Mouse (Mus musculus): ENCODE measurements at regions not wholly inside any gene's neighbourhood (a gene's known extent, or its start where the extent isn't known, plus 50 kb on each side); places are given as distances from the start of the nearest gene placed in this dataset.

DNA sequence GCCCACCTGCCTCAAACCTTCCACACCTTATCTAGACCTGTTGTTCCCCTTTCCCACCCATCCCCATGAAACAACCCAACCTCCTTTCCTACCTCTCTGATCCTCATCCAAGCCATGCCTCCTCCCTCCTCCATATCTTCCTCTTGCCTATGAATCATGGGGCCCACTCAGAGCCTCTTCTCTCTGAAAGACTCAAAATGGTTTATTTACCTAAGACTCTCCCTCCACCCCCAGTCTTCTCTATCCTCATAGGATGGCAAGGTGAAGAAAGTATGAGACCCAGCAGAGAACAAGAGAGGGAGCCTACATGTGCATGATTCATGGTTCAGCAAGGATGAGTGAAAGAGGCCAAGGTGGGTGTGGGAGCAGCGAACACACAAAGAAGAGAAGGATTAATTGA, 118.5 kb upstream of the Gm26657 start:
- 86% methylated on average over 1 of the region's 1 CpGs for WGBS
- no peak for DNase-seq (ENCODE audit: low read depth, low spot score)

DNA sequence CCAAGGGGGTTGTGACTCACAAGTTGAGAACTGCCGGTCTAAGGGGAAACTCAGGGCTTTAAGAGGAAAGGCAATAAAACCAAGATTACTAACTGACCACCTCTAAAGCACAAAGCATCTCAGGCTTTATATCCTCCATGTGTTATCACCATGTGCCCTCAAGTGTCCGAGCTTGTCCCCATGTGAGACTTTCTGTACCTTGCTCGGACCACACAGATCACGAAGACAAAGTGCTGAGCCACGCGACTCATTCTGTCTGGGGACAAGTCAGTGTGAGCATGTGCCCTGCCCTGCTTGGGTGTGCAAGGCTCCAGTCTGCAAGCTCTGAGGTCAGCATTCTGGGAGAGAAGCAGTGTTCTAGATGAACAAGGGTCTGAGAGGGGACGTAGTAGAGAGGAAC, 119.2 kb upstream of the Gm26657 start:
- 74% methylated on average over 7 of the region's 7 CpGs for WGBS
- no peak for DNase-seq (ENCODE audit: low read depth, low spot score)

DNA sequence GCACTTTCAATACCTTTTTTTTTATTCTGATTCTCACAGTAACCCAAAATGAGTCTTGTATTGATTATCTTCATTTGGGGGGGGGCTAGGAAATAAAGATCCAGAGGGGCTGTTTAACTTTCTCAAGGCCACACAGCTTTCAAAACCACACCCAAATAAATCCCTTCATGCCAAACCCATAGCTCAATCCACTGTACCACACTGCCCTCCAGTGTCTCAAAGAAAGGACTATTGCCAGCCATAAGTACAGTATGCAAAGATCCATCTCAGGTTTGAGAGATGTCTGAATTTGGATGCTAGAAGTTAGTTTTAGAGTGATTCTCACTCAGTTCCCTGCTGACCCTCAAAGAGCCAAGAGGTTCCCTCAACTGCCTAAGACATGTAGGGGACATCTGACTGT, 120.1 kb upstream of the Gm26657 start:
- DNase-seq (ENCODE audit: low read depth, low spot score): no peak

DNA sequence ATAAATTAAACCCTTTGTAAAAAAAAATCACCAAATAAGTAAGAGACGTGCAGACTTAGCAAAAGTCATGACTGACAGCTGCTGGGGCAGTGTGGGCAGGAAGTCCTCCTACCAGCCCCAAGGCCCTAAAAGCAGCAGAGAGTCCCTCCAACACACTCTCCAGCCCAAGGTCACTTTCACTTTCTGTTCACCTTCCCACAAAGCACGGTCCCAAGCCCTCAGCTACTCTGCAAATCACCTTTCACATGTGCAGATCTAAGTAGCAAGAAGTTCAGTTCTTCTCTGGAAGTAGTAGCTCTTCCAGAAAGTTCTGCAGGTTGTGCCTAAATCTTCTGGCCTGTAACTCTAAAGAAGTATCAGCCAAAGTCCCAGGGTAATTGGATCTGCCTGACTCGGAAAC, 120.8 kb upstream of the Gm26657 start:
- no peak for DNase-seq (ENCODE audit: low read depth, low spot score)

DNA sequence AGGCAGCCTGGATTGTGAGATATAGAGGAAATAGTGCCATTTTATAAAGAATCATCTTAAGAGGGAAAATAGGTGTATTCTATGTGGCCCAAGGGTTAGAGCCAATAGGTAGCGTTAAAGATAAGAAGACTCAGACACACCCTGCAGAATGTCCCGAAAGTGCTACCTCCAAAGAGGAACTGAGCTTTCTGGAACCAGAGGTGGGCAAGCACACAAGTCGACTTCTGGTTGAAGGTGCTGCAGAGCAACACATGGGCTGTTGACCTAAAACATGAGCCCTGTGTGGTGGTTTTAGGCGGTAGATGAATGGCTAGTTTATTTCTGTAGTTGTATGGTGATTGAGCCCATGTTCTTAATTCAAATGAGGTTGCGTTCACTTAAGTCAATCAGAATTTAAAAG, 121.4 kb upstream of the Gm26657 start:
- WGBS: 81% methylated on average over 5 of the region's 5 CpGs
- DNase-seq (ENCODE audit: low read depth, low spot score): no peak

More for the DNA sequence above, 120.8 kb upstream of the Gm26657 start:
- WGBS: 36% methylated on average over 3 of the region's 3 CpGs

DNA sequence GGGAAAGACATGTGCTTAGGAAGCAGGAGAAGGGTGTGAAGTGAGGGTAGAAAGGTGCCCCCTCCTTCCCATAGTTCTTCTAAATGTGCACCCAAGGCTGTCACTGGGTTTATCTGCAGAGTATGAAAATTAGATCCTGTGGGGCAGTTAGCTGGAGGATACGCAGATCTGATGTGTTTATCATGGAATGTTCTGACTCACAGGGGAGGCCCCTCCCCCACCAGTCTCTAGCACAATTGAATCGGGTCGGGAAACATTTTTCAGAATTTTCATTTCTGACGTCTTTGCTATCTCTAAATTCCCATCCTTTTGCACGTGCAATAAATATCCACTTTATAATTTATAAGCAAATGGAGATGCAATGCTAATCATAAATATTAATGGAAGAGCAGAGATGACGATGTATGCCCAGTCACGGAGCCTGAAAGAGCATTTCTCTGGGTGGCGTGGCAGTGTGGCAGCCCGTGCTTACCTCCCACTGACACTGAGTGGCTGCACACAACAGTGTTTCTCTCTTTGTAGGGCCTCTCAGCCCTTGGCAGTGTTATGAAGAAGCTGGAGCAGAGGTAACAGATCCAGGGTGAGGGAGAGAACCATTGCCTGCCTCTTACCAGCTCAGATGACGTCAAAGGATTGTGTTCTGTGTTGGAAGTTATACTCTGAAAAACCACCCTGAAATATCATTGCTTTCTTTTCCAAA, 122.1 kb upstream of the Gm26657 start:
- no peak for DNase-seq (ENCODE audit: low read depth, low spot score)
- 81% methylated on average over 10 of the region's 10 CpGs for WGBS

DNA sequence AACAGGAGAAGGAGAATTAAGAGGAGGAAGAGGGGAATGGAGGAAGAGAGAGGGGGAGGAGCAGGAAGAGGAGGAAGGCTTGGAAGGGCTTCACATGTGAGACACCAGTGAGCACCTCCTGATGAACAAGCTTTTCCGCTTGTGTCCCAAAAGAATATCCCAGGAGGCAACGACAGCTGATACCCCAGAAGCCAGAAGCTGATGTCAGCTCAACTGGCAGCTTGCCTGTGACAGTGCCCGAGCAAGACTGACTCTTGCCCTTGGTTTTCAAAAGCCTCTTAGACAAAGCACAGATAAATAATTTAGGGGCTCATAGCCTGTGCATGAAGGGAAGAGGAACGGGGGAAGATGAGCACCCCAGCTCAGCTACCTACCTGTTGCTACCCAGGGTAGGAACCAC, 127.5 kb upstream of the Gm26657 start:
- WGBS: 59% methylated on average over 4 of the region's 4 CpGs

DNA sequence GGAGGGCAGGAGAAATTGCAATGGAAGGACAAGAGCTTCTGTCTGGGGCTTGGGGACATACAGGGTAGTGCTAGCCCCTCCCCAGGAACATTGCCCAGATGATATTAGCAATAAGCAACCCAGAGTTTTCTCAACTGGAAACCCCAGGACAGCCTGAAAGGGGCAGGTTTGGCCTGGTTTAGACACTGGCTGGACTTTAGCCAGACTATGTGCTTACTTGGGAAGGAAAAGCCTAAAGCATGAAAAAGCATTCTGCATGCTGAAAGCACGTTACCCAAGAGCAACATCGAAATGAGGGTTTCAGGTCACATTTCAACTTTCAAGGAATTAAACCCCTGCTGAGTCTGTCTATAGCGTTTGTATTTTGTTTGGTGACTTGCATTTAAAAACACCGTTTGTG, 128.1 kb upstream of the Gm26657 start:
- no peak for DNase-seq (ENCODE audit: low read depth, low spot score)
- 50% methylated on average over 4 of the region's 4 CpGs for WGBS

More for the DNA sequence above, 127.5 kb upstream of the Gm26657 start:
- DNase-seq (ENCODE audit: low read depth, low spot score): no peak

DNA sequence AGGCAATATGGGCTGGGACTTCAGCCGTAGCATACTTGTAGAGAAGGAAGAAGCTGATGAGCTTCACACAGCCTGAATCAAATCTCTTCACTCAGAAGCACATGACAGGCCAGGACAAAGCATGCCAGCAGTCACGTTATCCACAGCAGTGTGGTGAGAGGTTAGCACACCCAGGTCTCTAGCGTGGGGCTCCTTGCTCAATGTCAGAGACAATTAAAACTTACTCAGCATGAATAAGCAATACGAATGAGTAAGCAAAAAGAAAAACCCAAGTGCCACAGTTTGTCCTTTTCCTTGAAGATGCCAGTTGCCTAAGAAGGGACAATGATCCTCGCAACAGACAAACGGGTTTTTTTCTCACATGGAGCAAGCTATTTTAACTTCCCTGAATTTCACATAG, 129.6 kb upstream of the Gm26657 start:
- 84% methylated on average over 6 of the region's 6 CpGs for WGBS
- DNase-seq (ENCODE audit: low read depth, low spot score): no peak

DNA sequence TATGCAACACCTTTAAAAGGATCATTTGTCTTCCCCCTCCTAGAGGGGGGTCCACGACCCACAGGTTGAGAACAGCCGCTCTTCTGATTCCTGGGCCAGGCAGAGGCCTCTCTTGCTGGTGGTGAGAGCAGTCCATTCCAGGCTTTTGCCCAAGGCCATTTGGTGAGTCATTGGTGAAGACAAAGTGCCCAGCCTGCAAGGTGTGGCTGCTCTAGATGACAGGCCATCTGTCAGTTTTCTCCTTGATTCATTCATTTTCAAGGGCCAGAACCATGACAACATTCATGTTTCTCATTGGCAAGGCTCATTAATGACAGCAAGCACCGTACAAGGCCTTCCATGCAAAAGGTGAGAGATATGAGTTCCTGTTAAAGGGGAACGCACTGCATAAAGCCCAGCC, 131.2 kb upstream of the Gm26657 start:
- DNase-seq (ENCODE audit: low read depth, low spot score): peak; percentile 45
- WGBS: 45% methylated on average over 4 of the region's 4 CpGs

DNA sequence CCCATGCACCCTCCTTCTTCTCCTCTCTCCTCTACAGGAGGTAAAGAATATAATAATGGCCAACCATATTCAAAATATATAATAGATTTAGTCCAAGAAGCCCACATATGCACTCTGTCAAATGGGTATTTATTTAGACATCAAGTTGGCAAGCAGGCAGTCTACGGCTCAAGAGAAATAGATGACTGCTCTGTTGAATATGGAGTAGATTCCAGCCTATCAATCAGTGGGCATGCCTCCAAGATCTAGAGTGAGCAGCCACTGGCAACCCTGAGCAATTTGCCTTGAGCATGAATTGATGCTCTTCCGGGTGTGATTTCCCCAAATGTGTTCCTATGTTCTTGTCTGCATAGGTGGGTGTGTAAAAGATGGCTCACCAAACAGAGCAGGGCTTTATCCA, 141.5 kb upstream of the Gm26657 start:
- 74% methylated on average over 2 of the region's 2 CpGs for WGBS

DNA sequence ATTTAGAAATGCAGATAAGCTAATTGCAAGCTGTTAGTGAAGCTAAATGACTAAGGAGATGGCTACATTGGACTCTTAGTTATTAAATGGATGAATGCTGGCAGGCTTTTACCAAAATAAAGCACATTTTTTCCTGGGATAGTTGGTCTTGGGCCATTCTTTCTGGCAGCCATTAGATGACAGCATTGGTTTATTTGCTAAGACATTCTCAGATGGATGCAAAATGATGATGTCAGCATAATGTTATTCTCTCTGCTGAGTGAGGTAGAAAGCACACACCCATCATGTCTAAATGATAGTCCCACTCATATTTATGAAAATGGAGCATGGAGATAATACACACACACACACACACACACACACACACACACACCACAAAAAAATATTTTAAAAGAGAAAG, 141.9 kb upstream of the Gm26657 start:
- no peak for DNase-seq (ENCODE audit: low read depth, low spot score)

More for the DNA sequence above, 141.5 kb upstream of the Gm26657 start:
- DNase-seq (ENCODE audit: low read depth, low spot score): no peak

DNA sequence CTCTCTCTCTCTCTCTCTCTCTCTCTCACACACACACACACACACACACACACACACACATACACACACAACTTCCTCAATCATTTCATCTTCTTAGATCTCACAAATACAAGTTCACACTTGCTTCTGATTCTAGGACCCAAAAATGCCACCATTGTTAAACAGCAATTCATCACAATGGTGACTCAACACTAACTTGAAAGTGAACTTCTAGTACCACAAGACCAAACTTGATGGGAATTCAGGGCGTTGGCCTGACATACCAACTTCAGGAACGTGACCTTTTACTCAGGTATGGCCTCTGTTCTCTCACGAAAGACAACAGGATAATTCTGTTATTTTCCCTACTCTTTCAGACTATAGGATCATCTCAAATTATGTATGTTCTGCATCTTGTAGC, 157.5 kb upstream of the Gm26657 start:
- DNase-seq (ENCODE audit: low read depth, low spot score): no peak
- 67% methylated on average over 3 of the region's 3 CpGs for WGBS

DNA sequence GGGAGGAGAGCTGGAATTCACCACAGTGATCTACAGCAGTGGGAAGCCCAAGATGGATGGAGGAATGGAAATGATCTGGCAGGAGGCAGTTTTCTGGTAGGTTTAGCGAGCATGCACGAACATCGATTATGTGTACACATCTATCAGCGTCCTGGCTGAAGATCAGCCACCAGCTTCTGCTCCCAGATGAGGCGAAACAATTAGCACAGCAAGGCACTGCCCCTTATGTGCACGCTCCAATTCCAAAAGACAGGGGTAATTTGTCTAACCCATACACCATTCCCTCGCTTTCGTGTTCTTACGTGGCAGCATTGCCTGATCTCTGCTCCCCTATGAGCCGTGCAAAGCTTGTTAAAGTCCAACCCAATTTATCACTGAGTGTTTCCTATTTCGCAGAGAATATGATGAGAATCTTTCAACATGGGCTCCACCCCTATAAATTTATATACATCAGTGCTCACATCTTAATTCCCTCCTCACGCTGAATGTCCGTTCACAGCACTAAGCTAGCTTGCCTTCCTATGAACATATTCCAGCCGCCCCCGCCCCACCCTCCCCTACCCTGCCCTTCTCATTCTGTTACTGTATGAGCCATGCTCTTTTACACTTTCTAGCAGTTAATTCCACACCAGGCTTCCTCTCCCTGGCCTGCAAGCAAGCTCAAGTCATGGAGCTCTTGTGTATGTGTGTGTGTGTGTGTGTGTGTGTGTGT, 162.9 kb upstream of the Gm26657 start:
- DNase-seq (ENCODE audit: low read depth, low spot score): no peak
- WGBS: 86% methylated on average over 15 of the region's 15 CpGs

DNA sequence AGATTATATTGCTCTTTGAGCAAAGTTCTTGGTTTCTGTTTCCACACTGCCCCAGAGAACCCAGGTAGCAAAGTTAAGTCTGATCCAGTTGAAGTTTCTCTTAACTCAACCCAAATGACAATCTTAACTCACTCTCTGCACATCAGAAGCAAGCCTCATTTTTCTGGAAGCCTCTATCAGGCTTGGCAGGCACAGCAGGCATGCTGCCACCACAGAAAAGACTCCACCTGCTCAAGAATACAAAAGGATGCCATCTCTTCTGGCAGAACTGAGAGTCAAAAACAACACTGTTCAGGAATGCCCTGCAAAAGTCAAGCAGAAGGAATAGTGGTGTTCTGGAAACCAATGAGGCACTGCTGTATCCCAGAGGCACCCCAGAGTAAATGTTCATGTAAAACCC, 187.7 kb upstream of the Gm26657 start:
- peak; percentile 1 for DNase-seq (ENCODE audit: low read depth, low spot score)

DNA sequence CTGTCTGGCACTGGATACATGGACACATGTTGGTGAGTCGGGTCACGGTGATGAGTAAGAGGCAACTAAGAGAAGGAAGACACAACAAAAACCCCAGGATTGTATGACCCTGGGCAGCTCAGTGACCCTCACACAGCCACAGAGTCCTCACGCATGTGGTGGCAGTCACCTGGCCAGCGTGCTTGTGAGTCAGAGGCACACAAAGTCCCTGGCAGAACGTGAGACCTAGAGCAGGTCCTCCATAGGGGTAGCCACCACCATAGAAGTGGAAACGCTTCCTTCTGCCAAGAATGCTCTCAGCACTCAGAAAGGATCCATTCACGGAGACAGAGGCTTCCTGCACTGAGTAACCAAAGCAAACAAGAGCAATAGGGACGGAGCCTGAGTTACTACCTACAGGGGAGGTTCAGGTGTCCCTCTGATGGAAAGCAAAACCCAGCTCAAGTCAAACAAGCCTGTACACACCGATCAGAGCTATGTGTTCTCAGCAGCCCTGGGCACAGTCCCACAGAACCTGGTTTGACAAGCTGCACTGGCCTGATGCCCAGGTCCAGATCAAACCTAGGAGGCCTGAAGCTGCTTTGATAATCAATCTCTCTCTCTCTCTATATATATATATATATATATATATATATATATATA, 206.4 kb upstream of the Gm26657 start:
- peak; percentile 6 for DNase-seq (ENCODE audit: low read depth, low spot score)

DNA sequence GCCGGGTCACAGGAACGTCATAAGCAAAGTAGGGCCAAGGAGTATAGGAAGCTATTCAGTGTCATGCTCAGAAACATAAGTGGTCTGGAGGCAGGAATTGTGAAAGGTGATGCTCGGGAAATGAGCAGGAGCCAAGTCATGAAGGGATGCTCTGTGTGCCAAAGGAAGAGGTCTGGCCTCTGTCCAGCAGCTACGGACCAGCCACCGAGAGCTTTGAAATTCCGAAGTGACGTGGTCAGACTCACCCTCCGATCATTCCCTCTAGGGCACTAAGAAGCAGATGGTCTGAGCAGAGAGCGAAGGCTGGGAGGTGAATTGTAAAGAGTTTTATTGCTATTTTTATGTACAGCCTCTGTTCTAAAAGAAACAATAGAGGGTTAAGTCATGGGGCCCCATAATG, 206.9 kb upstream of the Gm26657 start:
- DNase-seq (ENCODE audit: low read depth, low spot score): peak; percentile 2
- WGBS: 19% methylated on average over 9 of the region's 9 CpGs

More for the DNA sequence above, 206.4 kb upstream of the Gm26657 start:
- 18% methylated on average over 9 of the region's 9 CpGs for WGBS

DNA sequence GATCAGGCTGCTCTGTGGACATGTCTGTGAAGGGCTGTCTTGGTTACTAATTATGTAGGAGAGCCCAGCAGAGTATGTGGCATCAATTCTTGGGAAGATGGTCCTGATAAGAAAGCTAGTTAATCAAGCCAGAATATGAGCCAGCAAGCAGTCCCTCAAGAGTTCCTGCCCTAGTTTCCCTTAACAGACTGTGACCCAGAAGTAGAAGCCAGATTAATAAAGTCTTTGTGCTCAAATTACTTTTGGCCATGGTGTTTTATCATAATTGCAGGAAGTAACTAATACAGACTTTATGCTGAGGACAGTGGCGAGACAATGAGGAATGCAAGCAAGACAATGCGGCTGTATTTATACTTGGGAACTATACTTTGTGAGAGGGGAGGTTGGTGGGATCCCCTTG, 211.3 kb upstream of the Gm26657 start:
- 85% methylated on average over 2 of the region's 2 CpGs for WGBS
- DNase-seq (ENCODE audit: low read depth, low spot score): no peak

DNA sequence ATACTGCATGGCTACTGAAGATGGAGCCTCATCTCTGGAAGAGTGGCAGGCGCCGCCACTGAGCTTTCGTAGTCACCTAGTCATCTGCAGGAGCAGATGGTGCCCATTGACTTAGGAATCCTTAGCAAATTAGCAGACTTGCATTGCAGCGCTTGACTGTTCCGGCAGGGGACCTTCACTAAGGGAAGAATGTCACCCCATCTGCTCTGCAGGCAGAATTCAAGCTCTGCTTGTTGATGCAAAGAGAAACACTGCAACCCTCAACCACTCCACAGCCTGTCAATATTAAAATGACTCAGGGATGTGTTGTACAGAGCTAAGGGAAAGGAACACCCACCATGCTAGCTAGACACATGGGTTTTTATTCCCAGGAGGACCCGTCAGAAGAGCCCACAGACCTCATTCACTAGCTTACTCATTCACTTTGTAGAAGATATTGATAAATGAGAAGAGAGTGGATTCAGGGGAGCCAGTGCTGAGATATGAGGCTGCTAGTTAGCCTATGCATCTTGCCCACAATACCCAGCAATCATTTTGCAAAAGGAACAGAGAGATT, 215.4 kb upstream of the Gm26657 start:
- no peak for DNase-seq (ENCODE audit: low read depth, low spot score)
- 93% methylated on average over 6 of the region's 6 CpGs for WGBS

DNA sequence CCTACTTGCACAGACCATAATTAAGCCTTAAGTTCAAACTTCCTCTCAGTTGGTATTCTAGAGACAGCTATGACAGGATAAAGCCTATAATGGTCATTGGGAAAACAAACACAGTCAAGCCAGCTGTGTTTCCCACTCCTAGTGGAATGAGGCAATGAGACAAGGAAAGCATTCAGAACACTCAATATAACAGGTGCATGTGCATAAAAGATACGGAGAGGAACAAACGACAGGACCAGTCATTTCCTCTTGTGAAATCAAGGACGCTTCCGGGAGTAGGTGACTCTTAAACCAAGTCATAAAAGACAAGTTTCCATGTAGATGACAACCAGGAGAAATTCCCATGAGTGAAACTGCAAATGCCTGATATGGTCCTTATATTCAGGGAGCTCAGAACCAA, 232.1 kb upstream of the Gm26657 start:
- WGBS: 34% methylated on average over 4 of the region's 4 CpGs
- DNase-seq (ENCODE audit: low read depth, low spot score): peak; percentile 57

DNA sequence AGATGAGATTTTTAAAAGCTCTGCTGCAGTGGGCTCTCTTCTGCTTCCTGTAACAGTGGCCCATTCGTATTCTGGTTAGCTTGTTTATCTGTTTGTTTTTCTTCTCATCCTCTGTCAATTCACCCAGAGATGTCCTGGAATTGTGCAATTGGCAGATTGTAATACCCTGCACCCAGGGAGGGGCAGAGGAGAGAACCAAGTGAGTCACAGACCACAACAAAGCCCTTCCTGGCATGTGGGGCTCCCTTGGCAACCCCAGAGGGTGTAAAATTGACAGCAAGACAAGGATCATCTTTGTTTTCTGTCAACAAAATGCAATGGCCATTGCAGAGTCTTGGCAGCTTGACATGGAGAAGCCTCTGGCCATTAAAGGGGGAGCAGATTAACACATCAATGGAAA, 233.1 kb upstream of the Gm26657 start:
- 100% methylated on average over 1 of the region's 1 CpGs for WGBS
- DNase-seq (ENCODE audit: low read depth, low spot score): no peak
